Mouse (Mus musculus) lung, postnatal 0 days (tissue): ENCODE data around the gene Tprn. TPM values are rescaled to one million over a fixed set of nuclear protein-coding genes. Genes with fewer than 3 reads are reported as not detected.

Experiments
- ATAC-seq: fragments of 200-750 bp; cut with Nextera tagmentation; 2 replicates; pipeline ENCODE4 v1.8.0; 2017; ENCODE audit warnings: moderate library complexity
- DNase-seq: peaks from one replicate; pipeline ENCODE4 v3.0.0-alpha.2; 2016; ENCODE audit warnings: low spot score
- H3K27ac ChIP-seq: fragments of 300-500 bp; sonication (generic); 2 replicates; pipeline ENCODE4 v1.5.1; 2014; ENCODE audit warnings: antibody characterized with exemption, mild to moderate bottlenecking, low read length, mixed read lengths
- H3K27me3 ChIP-seq: fragments of 300-500 bp; sonication (generic); replicated peaks from 2 replicates; pipeline ENCODE4 v1.6.1; 2014; ENCODE audit warnings: low read length, mixed read lengths; ENCODE audit not compliant: insufficient read depth
- H3K36me3 ChIP-seq: fragments of 300-500 bp; sonication (generic); 2 replicates; pipeline ENCODE4 v1.6.1; 2014; ENCODE audit warnings: low read length, mixed read lengths; ENCODE audit not compliant: insufficient read depth
- H3K4me1 ChIP-seq: fragments of 300-500 bp; sonication (generic); 2 replicates; pipeline ENCODE4 v1.6.1; 2014; ENCODE audit warnings: antibody characterized with exemption, low read depth, low read length, mixed read lengths; ENCODE audit not compliant: insufficient read depth
- H3K4me2 ChIP-seq: fragments of 300-500 bp; sonication (generic); replicated peaks from 2 replicates; pipeline ENCODE4 v1.6.1; 2014; ENCODE audit warnings: low read depth, mild to moderate bottlenecking, low read length, moderate library complexity, mixed read lengths
- H3K4me3 ChIP-seq: fragments of 300-500 bp; sonication (generic); 2 replicates; pipeline ENCODE4 v1.5.1; 2014; ENCODE audit warnings: low read depth, low read length
- H3K9ac ChIP-seq: fragments of 300-500 bp; sonication (generic); replicated peaks from 2 replicates; pipeline ENCODE4 v1.6.1; 2014; ENCODE audit warnings: low read depth, mild to moderate bottlenecking
- H3K9me3 ChIP-seq: fragments of 300-500 bp; sonication (generic); 2 replicates; pipeline ENCODE4 v1.6.1; 2016; ENCODE audit warnings: low read length, mixed read lengths
- CTCF ChIP-seq: IDR thresholded peaks from 2 replicates; pipeline ENCODE4 v1.5.1; 2016; ENCODE audit warnings: antibody characterized with exemption, mild to moderate bottlenecking
- EP300 ChIP-seq: IDR thresholded peaks from 2 replicates; pipeline ENCODE4 v1.6.1; 2016; ENCODE audit warnings: antibody characterized with exemption, mild to moderate bottlenecking, control low read depth
- WGBS: fragments of 180-500 bp; shearing (Covaris S2); extraction: QIAGEN DNeasy Blood & Tissue Kit; methylation state at CpG from one replicate; pipeline ENCODE4 v1.1.7; 2014; 5-methylcytosine and 5-hydroxymethylcytosine counted together
- polyA plus RNA-seq: library from polyadenylated mRNA; unstranded; fragments of >200 nt; fragmentation: Nextera tagmentation; extraction: Ambion mirVana; gene quantifications from 2 replicates; pipeline ENCODE4 v1.2.1, GENCODE M21; 2015

The Tprn gene
- polyA plus RNA-seq, 1 experiment from 2014 or later = 7.4 TPM

DNA sequence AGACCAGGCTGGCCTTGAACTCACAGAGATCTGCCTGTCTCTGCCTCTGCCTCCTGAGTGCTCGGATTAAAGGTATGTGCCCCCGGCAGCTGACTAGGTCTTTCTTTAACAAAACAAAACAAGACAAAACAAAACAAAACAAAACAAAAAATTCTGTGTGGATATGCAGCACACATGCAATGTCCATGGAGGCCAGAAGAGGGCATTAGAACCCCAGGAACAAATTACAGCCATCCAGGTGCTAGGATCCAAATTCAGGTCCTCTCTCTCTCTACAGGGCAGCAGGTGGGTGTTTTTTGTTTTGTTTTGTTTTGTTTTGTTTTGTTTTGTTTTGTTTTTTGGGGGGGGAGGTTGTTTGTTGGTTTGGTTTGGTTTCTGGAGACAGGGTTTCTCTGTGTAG lies 3.5 kb upstream of the Tprn start:
- no peak for ATAC-seq
- Histone ChIP-seq H3K4me3 (no peak overlapping the region), H3K4me1 (peaks cover 11% of the 10 kb centered on the region), H3K27me3 (no peaks in the 10 kb centered on the region), H3K9ac (no peak overlapping the region), H3K4me2 (no peak overlapping the region), H3K9me3 (no peaks in the 10 kb centered on the region), H3K36me3 (no peaks in the 10 kb centered on the region; the same call in 1 of the 2 replicates), H3K27ac (no peak overlapping the region)
- DNase-seq = no peak
- peak; percentile 65 for TF ChIP-seq CTCF
- no peak for TF ChIP-seq EP300
- 68% methylated on average over 2 of the region's 2 CpGs for WGBS

DNA sequence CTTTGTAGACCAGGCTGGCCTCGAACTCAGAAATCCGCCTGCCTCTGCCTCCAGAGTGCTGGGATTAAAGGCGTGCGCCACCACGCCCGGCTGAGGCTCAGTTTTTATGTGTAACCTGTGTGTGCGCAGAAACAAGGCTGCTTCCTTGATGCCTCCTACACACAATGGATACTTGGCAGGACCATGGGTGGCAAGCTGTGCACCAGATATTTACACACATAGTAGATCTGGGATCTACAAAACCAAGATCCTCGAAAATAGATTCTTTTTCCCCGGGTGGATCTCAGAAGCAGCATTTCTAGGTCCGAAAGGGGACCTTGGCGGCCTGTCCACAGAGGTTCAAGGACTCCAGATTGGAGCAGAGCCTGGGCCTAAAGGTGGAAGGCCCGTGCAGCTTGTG lies 548 bp upstream of the Tprn start:
- H3K27me3 ChIP-seq = no peaks in the 10 kb centered on the region
- ATAC-seq (peak; percentile 5), DNase-seq (no peak)
- peak overlapping the region; percentile 71 for H3K4me3 ChIP-seq
- H3K36me3 ChIP-seq = no peaks in the 10 kb centered on the region
- TF ChIP-seq EP300 (peak; percentile 36; the same call in 1 of the 2 replicates), CTCF (no peak)
- H3K27ac ChIP-seq = peak overlapping the region; percentile 11; the same call in 1 of the 2 replicates
- 48% methylated on average over 12 of the region's 12 CpGs for WGBS
- peak overlapping the region; percentile 98 for H3K4me2 ChIP-seq
- H3K4me1 ChIP-seq = peaks cover 14% of the 10 kb centered on the region; the same call in 1 of the 2 replicates
- no peak overlapping the region for H3K9ac ChIP-seq
- H3K9me3 ChIP-seq = no peaks in the 10 kb centered on the region

DNA sequence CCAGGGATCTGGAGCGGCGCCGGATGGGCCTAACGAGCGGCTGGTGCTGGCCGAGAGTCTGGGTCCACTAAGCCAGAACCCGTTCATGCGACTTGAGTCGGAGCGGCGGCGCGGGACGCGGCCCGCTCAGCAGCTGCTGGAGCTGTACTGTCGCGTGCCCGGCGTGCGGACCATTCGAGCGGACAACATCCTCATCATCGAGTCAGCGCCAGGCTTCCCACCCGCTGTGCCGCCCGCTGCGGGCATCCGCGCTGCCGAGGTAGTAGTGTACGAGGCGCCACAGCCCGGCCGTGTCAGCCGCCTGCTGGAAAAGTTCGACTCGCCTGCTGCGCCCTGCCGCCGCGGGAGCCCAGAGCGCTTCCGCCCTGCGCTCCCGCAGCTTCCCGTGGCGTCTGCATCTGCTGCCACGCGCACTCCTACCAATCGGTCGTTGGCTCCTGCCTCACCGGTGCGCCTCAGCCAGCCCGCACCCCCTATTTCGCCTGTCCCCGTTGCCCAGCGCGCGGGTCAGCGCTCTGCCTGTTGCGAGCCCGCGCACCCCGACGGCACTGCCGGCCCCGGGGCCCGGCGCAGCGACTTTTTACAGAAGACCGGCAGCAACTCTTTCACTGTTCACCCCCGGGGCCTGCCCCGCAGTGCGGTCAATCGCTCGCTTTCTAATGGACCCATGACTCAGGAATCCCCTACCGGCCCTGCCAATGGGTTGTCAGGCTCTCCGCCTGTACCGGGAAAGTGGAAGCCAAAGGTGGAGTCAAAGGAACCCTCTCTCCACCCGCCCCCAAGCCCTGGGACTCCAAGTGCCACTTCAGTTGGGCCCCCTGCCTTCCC lies 591 bp downstream of the Tprn start:
- ATAC-seq = peak; percentile 5
- peak overlapping the region; percentile 48 for H3K9ac ChIP-seq
- peak overlapping the region; percentile 98 for H3K4me2 ChIP-seq
- H3K36me3 ChIP-seq = no peaks in the 10 kb centered on the region
- H3K27ac ChIP-seq = no peak overlapping the region; the same call in 1 of the 2 replicates
- peak; percentile 46 for DNase-seq
- H3K27me3 ChIP-seq = no peaks in the 10 kb centered on the region
- peaks cover 14% of the 10 kb centered on the region; the same call in 1 of the 2 replicates for H3K4me1 ChIP-seq
- H3K9me3 ChIP-seq = no peaks in the 10 kb centered on the region
- under 1% methylated on average over 78 of the region's 82 CpGs for WGBS
- TF ChIP-seq CTCF (no peak; the same call in 1 of the 2 replicates), EP300 (no peak)
- peak overlapping the region; percentile 71 for H3K4me3 ChIP-seq

DNA sequence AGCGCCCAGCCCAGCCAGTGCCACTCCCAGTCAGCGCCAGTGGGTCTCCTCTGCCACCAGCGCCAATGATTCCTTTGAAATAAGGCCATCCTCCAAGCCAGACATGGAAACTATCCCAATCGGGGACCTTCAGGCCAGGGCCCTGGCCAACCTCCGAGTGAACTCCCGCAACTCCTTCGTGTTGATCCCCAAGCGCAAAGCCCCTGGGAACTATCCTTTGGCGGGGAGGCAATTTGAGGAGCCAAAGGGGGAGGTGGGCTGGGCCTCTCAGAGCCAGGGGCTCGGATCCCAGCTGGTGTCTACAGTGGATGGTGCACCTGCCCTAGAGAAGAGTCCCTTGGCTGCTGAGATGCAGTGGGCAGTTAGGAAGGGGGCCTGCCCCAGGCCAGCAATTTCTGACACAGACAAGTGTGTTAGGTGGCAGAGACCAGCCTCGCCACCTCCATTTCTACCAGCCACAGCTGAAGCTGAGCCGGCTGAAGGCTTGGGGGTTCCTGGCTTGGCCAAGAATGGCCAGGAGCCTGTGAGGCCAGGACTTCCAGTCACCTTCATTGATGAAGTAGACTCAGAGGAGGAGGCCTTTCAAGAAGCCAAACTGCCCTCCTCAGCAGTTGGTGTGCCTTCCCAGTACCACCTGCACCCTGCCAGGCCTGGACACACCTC lies 1.3 kb downstream of the Tprn start:
- no peak for DNase-seq
- Histone ChIP-seq H3K4me2 (peak overlapping the region; percentile 98), H3K9ac (0 out of 2 replicates have a peak overlapping the region, but pooled peaks have one; percentile 48), H3K27me3 (no peaks in the 10 kb centered on the region), H3K4me3 (peak overlapping the region; percentile 71), H3K9me3 (no peaks in the 10 kb centered on the region), H3K4me1 (peaks cover 14% of the 10 kb centered on the region; the same call in 1 of the 2 replicates), H3K27ac (no peak overlapping the region), H3K36me3 (no peaks in the 10 kb centered on the region)
- no peak for ATAC-seq
- no peak for TF ChIP-seq CTCF
- TF ChIP-seq EP300 = no peak
- WGBS = 22% methylated on average over 12 of the region's 12 CpGs

DNA sequence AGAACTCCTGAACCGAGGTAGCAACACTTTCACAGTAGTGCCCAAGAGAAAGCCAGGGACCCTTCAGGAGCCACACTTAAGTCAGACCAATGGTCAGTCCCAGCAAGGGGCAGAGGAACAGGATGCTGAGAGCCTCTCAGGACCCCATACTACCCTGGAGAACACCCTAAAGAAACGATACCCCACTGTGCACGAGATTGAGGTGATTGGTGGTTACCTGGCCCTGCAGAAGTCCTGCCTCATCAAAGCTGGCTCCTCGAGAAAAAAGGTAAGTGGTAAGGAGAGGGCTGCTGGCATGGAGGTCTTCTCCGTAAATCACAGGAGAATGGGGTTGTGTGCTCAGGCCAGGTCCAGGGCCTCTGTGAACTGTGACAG lies 1.9 kb downstream of the Tprn start:
- no peak overlapping the region for H3K27ac ChIP-seq
- H3K4me2 ChIP-seq = no peak overlapping the region
- no peak overlapping the region for H3K4me3 ChIP-seq
- ATAC-seq (no peak), DNase-seq (no peak)
- H3K9ac ChIP-seq = no peak overlapping the region
- H3K27me3 ChIP-seq = no peaks in the 10 kb centered on the region
- no peaks in the 10 kb centered on the region for H3K9me3 ChIP-seq
- WGBS = 79% methylated on average over 5 of the region's 5 CpGs
- H3K4me1 ChIP-seq = peaks cover 14% of the 10 kb centered on the region; the same call in 1 of the 2 replicates
- no peaks in the 10 kb centered on the region for H3K36me3 ChIP-seq
- TF ChIP-seq CTCF = no peak

DNA sequence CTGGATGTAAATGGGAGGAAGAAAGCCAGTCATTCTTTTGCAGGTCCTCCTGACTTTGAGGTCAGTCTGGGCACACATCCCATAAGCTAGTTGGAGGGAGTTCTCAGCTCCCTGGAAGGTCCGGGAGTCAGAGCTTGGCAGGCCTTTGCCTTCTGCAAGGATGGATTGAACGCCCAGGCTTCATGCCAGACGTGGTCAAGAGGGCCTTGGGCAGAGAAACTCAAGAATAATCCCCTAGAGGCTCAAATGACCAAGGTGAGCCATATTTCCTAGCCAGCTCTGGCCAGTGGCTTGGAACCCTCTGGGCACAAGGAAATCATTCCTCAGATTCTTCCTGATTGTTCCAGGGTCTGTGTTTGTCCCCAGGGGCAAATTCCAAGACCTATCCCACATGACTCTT lies 2.4 kb downstream of the Tprn start:
- H3K27ac ChIP-seq = no peak overlapping the region
- H3K4me3 ChIP-seq = no peak overlapping the region
- H3K27me3 ChIP-seq = no peaks in the 10 kb centered on the region
- no peak for TF ChIP-seq CTCF
- no peak for TF ChIP-seq EP300
- WGBS = 45% methylated on average over 3 of the region's 3 CpGs
- DNase-seq = no peak
- ATAC-seq = no peak
- H3K4me1 ChIP-seq = peaks cover 14% of the 10 kb centered on the region; the same call in 1 of the 2 replicates
- no peak overlapping the region for H3K9ac ChIP-seq
- no peak overlapping the region for H3K4me2 ChIP-seq
- H3K9me3 ChIP-seq = no peaks in the 10 kb centered on the region
- H3K36me3 ChIP-seq = no peaks in the 10 kb centered on the region
